Mouse (Mus musculus) hindbrain, embryonic 16.5 days (tissue): ENCODE measurements around the gene Hist1h1d. TPM values are rescaled to one million over a fixed set of nuclear protein-coding genes. Genes with fewer than 3 reads are reported as not detected.
"Not testable (repeated sequence)": the region's sequence is repeated elsewhere in the genome, so short reads cannot be mapped to it uniquely, and the experiment has no call there.

ENCODE experiments used
- ATAC-seq: fragments of 200-750 bp; cut with Nextera tagmentation; 2 replicates; pipeline ENCODE4 v1.8.0; 2017; ENCODE audit warnings: moderate TSS enrichment, moderate library complexity
- H3K27ac ChIP-seq: fragments of 300-500 bp; sonication (generic); 2 replicates; pipeline ENCODE4 v1.5.1; 2014; ENCODE audit warnings: low read depth, mild to moderate bottlenecking, control low read depth, low read length, moderate library complexity
- H3K27me3 ChIP-seq: fragments of 300-500 bp; sonication (generic); replicated peaks from 2 replicates; pipeline ENCODE4 v1.6.1; 2014; ENCODE audit warnings: low read length; ENCODE audit not compliant: control insufficient read depth, insufficient read depth
- H3K36me3 ChIP-seq: fragments of 300-500 bp; sonication (generic); 2 replicates; pipeline ENCODE4 v1.6.1; 2014; ENCODE audit warnings: mild to moderate bottlenecking, low read length, moderate library complexity, mixed read lengths; ENCODE audit not compliant: control insufficient read depth, insufficient read depth
- H3K4me1 ChIP-seq: fragments of 300-500 bp; sonication (generic); 2 replicates; pipeline ENCODE4 v1.6.1; 2014; ENCODE audit warnings: low read depth, low read length; ENCODE audit not compliant: control insufficient read depth, insufficient read depth
- H3K4me2 ChIP-seq: fragments of 300-500 bp; sonication (generic); 2 replicates; pipeline ENCODE4 v1.6.1; 2014; ENCODE audit warnings: mild to moderate bottlenecking, low read length, control low read depth, moderate library complexity
- H3K4me3 ChIP-seq: fragments of 300-500 bp; sonication (generic); 2 replicates; pipeline ENCODE4 v1.5.1; 2014; ENCODE audit warnings: mild to moderate bottlenecking, low read length, control low read depth, moderate library complexity
- H3K9ac ChIP-seq: fragments of 300-500 bp; sonication (generic); 2 replicates; pipeline ENCODE4 v1.6.1; 2014; ENCODE audit warnings: low read depth, mild to moderate bottlenecking, control low read depth, low read length, moderate library complexity
- H3K9me3 ChIP-seq: fragments of 300-500 bp; sonication (generic); 2 replicates; pipeline ENCODE4 v1.6.1; 2014; ENCODE audit warnings: mild to moderate bottlenecking, low read length, moderate library complexity; ENCODE audit not compliant: control insufficient read depth
- WGBS: fragments of 180-500 bp; shearing (Covaris S2); extraction: QIAGEN DNeasy Blood & Tissue Kit; methylation state at CpG from one replicate; pipeline ENCODE4 v1.1.7; 2014; 5-methylcytosine and 5-hydroxymethylcytosine counted together
- polyA plus RNA-seq: library from polyadenylated mRNA; unstranded; fragments of >200 nt; fragmentation: Nextera tagmentation; extraction: Ambion mirVana; gene quantifications from 2 replicates; pipeline ENCODE4 v1.2.1, GENCODE M21; 2015

The Hist1h1d gene
- polyA plus RNA-seq, 1 experiment from 2014 or later, result 0.10 TPM

DNA sequence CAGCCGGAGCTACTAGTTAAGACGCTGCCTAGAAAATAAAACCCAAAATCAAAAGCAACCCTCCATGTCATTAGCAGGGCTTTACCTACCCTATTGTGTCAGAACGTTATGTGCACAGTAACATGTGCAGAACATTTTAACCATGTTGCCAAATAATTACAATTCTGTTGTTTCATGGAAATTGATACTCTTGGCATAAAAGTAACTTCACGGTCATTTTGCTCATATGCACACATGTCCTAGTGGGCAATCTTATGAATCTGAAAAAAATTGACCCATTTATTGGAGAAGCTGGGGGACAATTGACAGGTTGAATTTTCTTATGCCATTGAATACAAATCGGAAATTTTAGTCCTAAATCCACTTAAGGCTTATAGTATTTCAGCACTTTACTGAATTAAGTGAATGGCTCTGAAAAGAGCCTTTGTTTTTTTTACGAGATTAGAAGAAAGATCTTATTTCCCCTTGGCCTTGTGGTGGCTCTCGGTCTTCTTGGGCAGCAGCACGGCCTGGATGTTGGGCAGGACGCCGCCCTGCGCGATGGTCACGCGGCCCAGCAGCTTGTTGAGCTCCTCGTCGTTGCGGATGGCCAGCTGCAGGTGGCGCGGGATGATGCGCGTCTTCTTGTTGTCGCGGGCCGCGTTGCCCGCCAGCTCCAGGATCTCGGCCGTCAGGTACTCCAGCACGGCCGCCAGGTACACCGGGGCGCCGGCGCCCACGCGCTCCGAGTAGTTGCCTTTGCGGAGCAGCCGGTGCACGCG is 17.4 kb downstream of the Hist1h1d start:
- Histone ChIP-seq H3K4me2 (peak overlapping the region; percentile 53), H3K27ac (peak overlapping the region; percentile 90), H3K4me1 (peaks cover 18% of the 10 kb centered on the region), H3K9ac (peak overlapping the region; percentile 57), H3K4me3 (peak overlapping the region; percentile 44)
- not testable (repeated sequence) for H3K36me3 ChIP-seq, H3K27me3 ChIP-seq, H3K9me3 ChIP-seq, ATAC-seq
- 2% methylated on average over 12 of the region's 41 CpGs for WGBS

- H3K36me3 ChIP-seq, result no peaks in the 10 kb centered on the region
- ATAC-seq, result peak; percentile 95
- peak within 1 kb of the TSS; percentile 57 for H3K9ac ChIP-seq
- peaks cover 19% of the 10 kb centered on the region for H3K4me1 ChIP-seq
- peak within 1 kb of the TSS; percentile 53 for H3K4me2 ChIP-seq
- WGBS, result under 1% methylated on average over 18 of the region's 18 CpGs
- H3K27ac ChIP-seq, result peak within 1 kb of the TSS; percentile 90
- H3K4me3 ChIP-seq, result peak within 1 kb of the TSS; percentile 44
- no peaks in the 10 kb centered on the region for H3K27me3 ChIP-seq
- H3K9me3 ChIP-seq, result no peaks in the 10 kb centered on the region
Observed at GRCm38 (mm10) chr13:23571022-23571503, 18.0 kb downstream of the Hist1h1d start, which contains the start of the genes Hist1h2ae and Hist1h2bg. Hist1h2ae (minus strand) TSS chr13:23571220. Hist1h2bg (plus strand) TSS chr13:23571396.

- not testable (repeated sequence) for H3K36me3 ChIP-seq, H3K27me3 ChIP-seq, ATAC-seq, H3K9me3 ChIP-seq
- H3K27ac ChIP-seq, result peak overlapping the region; percentile 90
- H3K4me3 ChIP-seq, result peak overlapping the region; percentile 44
- WGBS, result 0% methylated on average over 9 of the region's 34 CpGs
- peaks cover 25% of the 10 kb centered on the region for H3K4me1 ChIP-seq
- peak overlapping the region; percentile 54; the same call in 1 of the 2 replicates for H3K9ac ChIP-seq
- peak overlapping the region; percentile 53 for H3K4me2 ChIP-seq
Observed at GRCm38 (mm10) chr13:23571504-23572217, 18.6 kb downstream of the Hist1h1d start.

DNA sequence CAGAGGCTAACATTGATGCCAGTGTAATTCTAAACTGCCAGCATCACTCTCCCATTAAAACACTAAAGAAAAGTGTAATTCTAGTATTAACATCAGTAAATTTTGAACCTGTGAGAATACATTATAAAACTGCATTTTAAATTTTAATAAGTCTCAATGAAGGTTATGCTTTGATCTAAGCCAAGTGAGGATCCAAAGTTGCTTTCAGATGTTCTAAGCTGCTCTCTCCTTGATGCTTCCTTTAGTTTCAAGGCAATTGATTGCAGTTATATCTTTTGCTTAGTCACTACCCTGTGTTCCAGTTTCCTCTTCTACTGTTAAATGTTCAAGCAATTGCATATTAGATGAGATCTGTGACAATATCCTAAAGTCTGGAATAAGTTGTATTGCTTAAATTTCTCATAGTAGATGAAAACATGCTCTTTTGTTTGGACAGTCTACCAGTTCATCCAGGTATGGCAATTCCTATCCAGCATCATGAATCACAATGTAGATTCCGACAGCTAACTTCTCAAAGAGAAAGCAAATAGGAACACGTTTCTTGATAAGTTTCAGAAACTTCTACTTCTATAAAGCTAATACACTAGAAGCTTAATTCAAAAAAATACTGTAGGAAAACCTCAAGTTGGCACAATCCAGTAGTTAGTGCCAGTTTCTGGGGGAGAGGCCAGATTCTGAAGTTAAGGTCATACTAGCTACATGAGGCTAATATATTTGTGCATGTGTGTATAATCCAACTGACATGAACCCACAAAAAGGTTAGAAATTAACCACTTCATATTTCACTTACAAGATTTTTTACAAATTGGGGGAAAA is 19.4 kb downstream of the Hist1h1d start:
- Histone ChIP-seq H3K9ac (no peak overlapping the region), H3K4me3 (peak overlapping the region; percentile 44), H3K9me3 (no peaks in the 10 kb centered on the region), H3K4me1 (peaks cover 26% of the 10 kb centered on the region), H3K4me2 (peak overlapping the region; percentile 53), H3K27me3 (no peaks in the 10 kb centered on the region), H3K36me3 (no peaks in the 10 kb centered on the region), H3K27ac (no peak overlapping the region)
- ATAC-seq, result no peak
- WGBS, result 40% methylated on average over 2 of the region's 2 CpGs

- Histone ChIP-seq H3K4me2 (peak overlapping the region; percentile 53), H3K27ac (peak overlapping the region; percentile 75), H3K4me1 (peaks cover 26% of the 10 kb centered on the region), H3K4me3 (peak overlapping the region; percentile 37)
- WGBS, result 15% methylated on average over 14 of the region's 20 CpGs
- H3K36me3 ChIP-seq, H3K9me3 ChIP-seq, ATAC-seq, H3K9ac ChIP-seq, H3K27me3 ChIP-seq: not testable (repeated sequence)
Observed at GRCm38 (mm10) chr13:23573034-23573897, 20.2 kb downstream of the Hist1h1d start.

DNA sequence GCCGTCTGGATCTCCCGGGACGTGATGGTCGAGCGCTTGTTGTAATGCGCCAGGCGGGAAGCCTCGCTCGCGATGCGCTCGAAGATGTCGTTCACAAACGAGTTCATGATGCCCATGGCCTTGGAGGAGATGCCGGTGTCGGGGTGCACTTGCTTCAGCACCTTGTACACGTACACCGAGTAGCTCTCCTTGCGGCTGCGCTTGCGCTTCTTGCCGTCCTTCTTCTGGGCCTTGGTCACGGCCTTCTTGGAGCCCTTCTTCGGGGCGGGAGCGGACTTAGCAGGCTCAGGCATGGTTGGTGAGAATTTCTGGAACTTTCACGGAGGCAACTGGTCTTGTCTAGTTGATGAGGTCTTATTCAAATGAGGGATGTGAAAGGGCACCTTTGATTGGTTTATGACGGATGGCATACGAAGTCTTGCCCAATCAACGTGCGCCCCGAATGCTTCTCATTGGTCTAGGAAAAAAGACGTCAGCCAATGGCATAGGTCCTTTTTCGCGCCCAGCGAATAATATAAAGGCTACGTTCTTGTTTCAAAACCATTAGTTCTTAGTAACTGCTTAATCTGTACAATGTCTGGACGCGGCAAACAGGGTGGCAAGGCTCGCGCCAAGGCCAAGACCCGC is 20.9 kb downstream of the Hist1h1d start, which contains the start of the genes Hist1h2bf and Hist1h2ad:
Gene Hist1h2bf, minus strand, starts transcription at position 299 of the 627 bp plus-strand sequence.
Gene Hist1h2ad, plus strand, starts transcription at position 484 of the 627 bp plus-strand sequence.
- peak within 1 kb of the TSS; percentile 75 for H3K27ac ChIP-seq
- not testable (repeated sequence) for H3K36me3 ChIP-seq, H3K9ac ChIP-seq, H3K9me3 ChIP-seq, H3K27me3 ChIP-seq
- ATAC-seq, result peak; percentile 92
- peak within 1 kb of the TSS; percentile 71 for H3K4me2 ChIP-seq
- WGBS, result under 1% methylated on average over 19 of the region's 42 CpGs
- peak within 1 kb of the TSS; percentile 37 for H3K4me3 ChIP-seq
- H3K4me1 ChIP-seq, result peaks cover 26% of the 10 kb centered on the region

GRCm38 (mm10) chr13:23574546-23575170 is 21.6 kb downstream of the Hist1h1d start:
- H3K36me3 ChIP-seq, H3K9ac ChIP-seq, H3K9me3 ChIP-seq, H3K27me3 ChIP-seq, ATAC-seq: not testable (repeated sequence)
- H3K4me2 ChIP-seq, result peak overlapping the region; percentile 71
- H3K4me3 ChIP-seq, result peak overlapping the region; percentile 34
- peak overlapping the region; percentile 74 for H3K27ac ChIP-seq
- peaks cover 26% of the 10 kb centered on the region for H3K4me1 ChIP-seq
- 0% methylated on average over 5 of the region's 39 CpGs for WGBS
